Mouse (Mus musculus) heart, embryonic 15.5 days (tissue): ENCODE measurements around the gene Gm27179. TPM values are rescaled to one million over a fixed set of nuclear protein-coding genes. Genes with fewer than 3 reads are reported as not detected.
"Not testable (repeated sequence)": the region's sequence is repeated elsewhere in the genome, so short reads cannot be mapped to it uniquely, and the experiment has no call there.

Experiments
- ATAC-seq: fragments of 200-750 bp; cut with Nextera tagmentation; replicated peaks from 2 replicates; pipeline ENCODE4 v1.8.0; 2017; ENCODE audit warnings: low read depth, moderate TSS enrichment; ENCODE audit not compliant: insufficient number of reproducible peaks, insufficient read depth, low FRiP score
- H3K27ac ChIP-seq: fragments of 300-500 bp; sonication (generic); 2 replicates; pipeline ENCODE4 v1.5.1; 2015; ENCODE audit warnings: mild to moderate bottlenecking, inconsistent platforms
- H3K27me3 ChIP-seq: fragments of 300-500 bp; sonication (generic); 2 replicates; pipeline ENCODE4 v1.6.1; 2015; ENCODE audit warnings: inconsistent platforms
- H3K36me3 ChIP-seq: fragments of 300-500 bp; sonication (generic); 2 replicates; pipeline ENCODE4 v1.6.1; 2015; ENCODE audit warnings: mild to moderate bottlenecking, inconsistent platforms
- H3K4me1 ChIP-seq: fragments of 300-500 bp; sonication (generic); replicated peaks from 2 replicates; pipeline ENCODE4 v1.6.1; 2015; ENCODE audit warnings: inconsistent platforms
- H3K4me2 ChIP-seq: fragments of 300-500 bp; sonication (generic); 2 replicates; pipeline ENCODE4 v1.6.1; 2015; ENCODE audit warnings: inconsistent platforms, mild to moderate bottlenecking, moderate library complexity
- H3K4me3 ChIP-seq: fragments of 300-500 bp; sonication (generic); 2 replicates; pipeline ENCODE4 v1.5.1; 2015; ENCODE audit warnings: mild to moderate bottlenecking, inconsistent platforms
- H3K9ac ChIP-seq: fragments of 300-500 bp; sonication (generic); 2 replicates; pipeline ENCODE4 v1.6.1; 2015; ENCODE audit warnings: mild to moderate bottlenecking, inconsistent platforms
- H3K9me3 ChIP-seq: fragments of 300-500 bp; sonication (generic); replicated peaks from 2 replicates; pipeline ENCODE4 v1.6.1; 2016; ENCODE audit warnings: inconsistent platforms
- WGBS: fragments of 180-500 bp; shearing (Covaris S2); methylation state at CpG from one replicate; pipeline ENCODE4 v1.1.7; 2015; ENCODE audit warnings: mixed read lengths; 5-methylcytosine and 5-hydroxymethylcytosine counted together
- polyA plus RNA-seq: library from polyadenylated mRNA; unstranded; fragments of >200 nt; fragmentation: Nextera tagmentation; extraction: Ambion mirVana; gene quantifications from 2 replicates; pipeline ENCODE4 v1.2.1, GENCODE M21; 2015

Gene Gm27179
- polyA plus RNA-seq, 1 experiment from 2014 or later: not detected

GRCm38 (mm10) chr14:69470122-69470708 lies 42.1 kb downstream of the Gm27179 start:
- not testable (repeated sequence) for H3K4me3 ChIP-seq, H3K4me2 ChIP-seq, H3K27me3 ChIP-seq, ATAC-seq, H3K9ac ChIP-seq, H3K36me3 ChIP-seq, H3K4me1 ChIP-seq, H3K27ac ChIP-seq, H3K9me3 ChIP-seq
- WGBS: no CpG with 5 or more reads among the region's 8 CpGs

GRCm38 (mm10) chr14:69467612-69468366 lies 44.6 kb downstream of the Gm27179 start:
- H3K4me2 ChIP-seq, H3K9me3 ChIP-seq, H3K4me3 ChIP-seq, H3K27ac ChIP-seq, H3K4me1 ChIP-seq, H3K27me3 ChIP-seq, H3K9ac ChIP-seq, ATAC-seq, H3K36me3 ChIP-seq: not testable (repeated sequence)
- no CpG with 5 or more reads among the region's 17 CpGs for WGBS

GRCm38 (mm10) chr14:69464465-69464864 lies 47.9 kb downstream of the Gm27179 start:
- WGBS: no CpG with 5 or more reads among the region's 4 CpGs
- H3K4me3 ChIP-seq, ATAC-seq: not testable (repeated sequence)

More at GRCm38 (mm10) chr14:69464465-69464864, 47.9 kb downstream of the Gm27179 start:
- not testable (repeated sequence) for H3K9me3 ChIP-seq, H3K4me1 ChIP-seq, H3K27ac ChIP-seq, H3K9ac ChIP-seq, H3K36me3 ChIP-seq, H3K4me2 ChIP-seq, H3K27me3 ChIP-seq

Other genes starting within 250 kb of the Gm27179 start
- gene Synb, start 218.2 kb downstream of the Gm27179 start, polyA plus RNA-seq: not detected in 2 replicates
- gene Gm16867, start 9.2 kb downstream of the Gm27179 start, polyA plus RNA-seq: not detected in 2 replicates
- 15.5 and 19.1 TPM in 2 replicates for gene Entpd4b, start 42.9 kb upstream of the Gm27179 start, polyA plus RNA-seq